Comparison of ENCODE assay signal across 8 mouse cellular contexts in genomic region chr5:92434571-92434985, GRCm38 (mm10). TPM values are rescaled to one million over a fixed set of nuclear protein-coding genes. Genes with fewer than 3 reads are reported as not detected.
A peak's percentile ranks its signal among the peaks of the same experiment; 100 is the strongest.
DNase-seq lines count a peak whose midpoint lies in the region; ATAC-seq and TF ChIP-seq lines count a peak whose summit lies in the region.

No protein-coding gene starts in this region.

- peak; percentile 74 for ATAC-seq in lung, embryonic 16.5 days (ENCODE audit: low read depth)
- peak; percentile 80 for ATAC-seq in liver, embryonic 15.5 days (ENCODE audit: insufficient read depth)
- peak; percentile 69 for ATAC-seq in stomach, postnatal 0 days (ENCODE audit: low FRiP score, low TSS enrichment)

- H3K36me3 ChIP-seq in lung, embryonic 16.5 days (ENCODE audit: control insufficient read depth, insufficient read depth, low read length), result peaks cover 2% of the 10 kb centered on the region; the same call in 1 of the 2 replicates
- peaks cover 9% of the 10 kb centered on the region for H3K36me3 ChIP-seq in liver, embryonic 15.5 days (replicated peaks)
- no peaks in the 10 kb centered on the region for H3K36me3 ChIP-seq in stomach, postnatal 0 days (ENCODE audit: control insufficient read depth, insufficient read depth, low read length)

- DNase-seq in lung, postnatal 25 days (ENCODE audit: low spot score), result no peak
- peak; percentile 13 for DNase-seq in forelimb bud, embryonic 11.5 days (ENCODE audit: low read depth, low spot score)
- no peak for DNase-seq in stomach, postnatal 0 days (ENCODE audit: low spot score)
- DNase-seq in thymus, adult 18-20 months, result no peak
- DNase-seq in thymus, postnatal 36 days, result no peak

- peak overlapping the region; percentile 83 for H3K4me3 ChIP-seq in lung, embryonic 16.5 days (ENCODE audit: low read length)
- H3K4me3 ChIP-seq in brown adipose tissue, adult 24 weeks (ENCODE audit: insufficient read depth, low read depth, low read length), result peak overlapping the region; percentile 71
- H3K4me3 ChIP-seq in liver, embryonic 15.5 days (replicated peaks), result peak overlapping the region; percentile 97
- peak overlapping the region; percentile 98 for H3K4me3 ChIP-seq in stomach, postnatal 0 days (ENCODE audit: low read depth, low read length)

- H3K4me2 ChIP-seq in lung, embryonic 16.5 days (ENCODE audit: low read depth, low read length), result peak overlapping the region; percentile 96
- peak overlapping the region; percentile 88 for H3K4me2 ChIP-seq in liver, embryonic 15.5 days
- H3K4me2 ChIP-seq in stomach, postnatal 0 days (replicated peaks; ENCODE audit: low read depth), result peak overlapping the region; percentile 95

- H3K9ac ChIP-seq in lung, embryonic 16.5 days (ENCODE audit: low read length), result peak overlapping the region; percentile 93
- H3K9ac ChIP-seq in liver, embryonic 15.5 days, result peak overlapping the region; percentile 94
- peak overlapping the region; percentile 90 for H3K9ac ChIP-seq in stomach, postnatal 0 days (ENCODE audit: low read length)

- 0% methylated on average over 18 of the region's 39 CpGs for WGBS in lung, embryonic 16.5 days
- under 1% methylated on average over 39 of the region's 39 CpGs for WGBS in liver, embryonic 15.5 days (ENCODE audit: insufficient replicate concordance)
- WGBS in stomach, postnatal 0 days, result under 1% methylated on average over 26 of the region's 39 CpGs

- TF ChIP-seq CTCF in stomach, postnatal 0 days (IDR thresholded peaks at IDR 0.05; ENCODE audit: low read depth), result no peak

- peak overlapping the region; percentile 87 for H3K27ac ChIP-seq in lung, embryonic 16.5 days (ENCODE audit: low read length)
- H3K27ac ChIP-seq in brown adipose tissue, adult 24 weeks (replicated peaks; ENCODE audit: low read depth, low read length), result peak overlapping the region; percentile 54
- H3K27ac ChIP-seq in liver, embryonic 15.5 days (replicated peaks), result peak overlapping the region; percentile 93
- H3K27ac ChIP-seq in stomach, postnatal 0 days (replicated peaks), result peak overlapping the region; percentile 88

- no peaks in the 10 kb centered on the region for H3K27me3 ChIP-seq in lung, embryonic 16.5 days (ENCODE audit: control insufficient read depth, insufficient read depth, low read depth, low read length)
- no peaks in the 10 kb centered on the region for H3K27me3 ChIP-seq in liver, embryonic 15.5 days
- H3K27me3 ChIP-seq in stomach, postnatal 0 days (ENCODE audit: control insufficient read depth, insufficient read depth, low read length), result no peaks in the 10 kb centered on the region

- no peak for TF ChIP-seq EP300 in stomach, postnatal 0 days (optimal IDR thresholded peaks at IDR 0.05)

- peaks cover 8% of the 10 kb centered on the region; the same call in 1 of the 2 replicates for H3K4me1 ChIP-seq in lung, embryonic 16.5 days (replicated peaks; ENCODE audit: control insufficient read depth, insufficient read depth, low read length)
- H3K4me1 ChIP-seq in brown adipose tissue, adult 24 weeks (ENCODE audit: control insufficient read depth, insufficient read depth, insufficient read length, low read length), result no peaks in the 10 kb centered on the region; the same call in 1 of the 2 replicates
- peaks cover 24% of the 10 kb centered on the region for H3K4me1 ChIP-seq in liver, embryonic 15.5 days (replicated peaks)
- no peaks in the 10 kb centered on the region for H3K4me1 ChIP-seq in stomach, postnatal 0 days (replicated peaks; ENCODE audit: control insufficient read depth, insufficient read depth)

- H3K9me3 ChIP-seq in lung, embryonic 16.5 days (ENCODE audit: control insufficient read depth, low read length), result no peaks in the 10 kb centered on the region
- no peaks in the 10 kb centered on the region for H3K9me3 ChIP-seq in liver, embryonic 15.5 days (replicated peaks)
- no peaks in the 10 kb centered on the region for H3K9me3 ChIP-seq in stomach, postnatal 0 days (ENCODE audit: control insufficient read depth, low read length)

RNA-seq across cellular contexts. Expression of gene Nup54, which starts 0.4 kb away (rescaled TPM):
- 52.5 and 57.3 TPM in 2 replicates for polyA plus RNA-seq in lung, embryonic 16.5 days (2015; fragmentation: Nextera tagmentation; extraction: Ambion mirVana)
- polyA plus RNA-seq in brown adipose tissue, adult 24 weeks (2012; ENCODE audit: insufficient read depth, insufficient read length, missing spikeins), result 20.3 and 20.9 TPM in 2 replicates
- polyA plus RNA-seq in liver, embryonic 15.5 days (2015; fragmentation: Nextera tagmentation; extraction: Ambion mirVana), result 26.7 and 27.7 TPM in 2 replicates
- polyA plus RNA-seq in stomach, postnatal 0 days (2015; fragmentation: Nextera tagmentation; extraction: Ambion mirVana), result 20.5 and 21.4 TPM in 2 replicates
